Mouse (Mus musculus) spleen, adult 10 weeks (tissue): ENCODE results near the gene Prrt3. TPM values are rescaled to one million over a fixed set of nuclear protein-coding genes. Genes with fewer than 3 reads are reported as not detected.

Source experiments
- polyA plus RNA-seq: library from polyadenylated mRNA; stranded (reverse); fragments of 350-450 nt; fragmentation: Illumina TruSeq; extraction: RNeasy Lipid Tissue Mini Kit (QIAGEN cat#74804); gene quantifications from one replicate; pipeline ENCODE4 v1.2.3, GENCODE M21; 2015; ENCODE audit warnings: low replicate concordance; ENCODE audit not compliant: insufficient read depth

Gene Prrt3
- polyA plus RNA-seq = not detected

GRCm38 (mm10) chr6:113501388-113502084, at the start of gene Prrt3:
Prrt3 (minus strand) TSS chr6:113501931.

GRCm38 (mm10) chr6:113530932-113531839, 29.5 kb upstream of the Prrt3 start, which contains the start of the genes Emc3 and Fancd2:
Emc3 (minus strand) TSS chr6:113531652.
Fancd2 (plus strand) TSS chr6:113531682.

GRCm38 (mm10) chr6:113483100-113483615, 18.6 kb downstream of the Prrt3 start, which contains the start of gene Creld1:
Creld1 (plus strand) TSS chr6:113483297.

GRCm38 (mm10) chr6:113471297-113471936, 30.3 kb downstream of the Prrt3 start, which contains the start of gene Il17rc:
Il17rc (plus strand) TSS chr6:113471427.

GRCm38 (mm10) chr6:113457952-113458534, 43.7 kb downstream of the Prrt3 start, which contains the start of gene Il17re:
Il17re (plus strand) TSS chr6:113458484.

Other genes starting within 250 kb of the Prrt3 start
- 0.22 TPM for gene Cpne9, start 219.6 kb downstream of the Prrt3 start, polyA plus RNA-seq
- gene Brpf1, start 194.8 kb downstream of the Prrt3 start, polyA plus RNA-seq = 28.8 TPM
- gene Ogg1, start 175.0 kb downstream of the Prrt3 start, polyA plus RNA-seq = 8.3 TPM
- gene Camk1, start 157.9 kb downstream of the Prrt3 start, polyA plus RNA-seq = 26.1 TPM
- 7.6 TPM for gene Tada3, start 124.0 kb downstream of the Prrt3 start, polyA plus RNA-seq
- 323 TPM for gene Arpc4, start 123.8 kb downstream of the Prrt3 start, polyA plus RNA-seq
- gene Ttll3, start 112.7 kb downstream of the Prrt3 start, polyA plus RNA-seq = 14.6 TPM
- 3.2 TPM for gene Rpusd3, start 82.6 kb downstream of the Prrt3 start, polyA plus RNA-seq
- gene Cidec, start 66.2 kb downstream of the Prrt3 start, polyA plus RNA-seq = 1.0 TPM
- 36.6 TPM for gene Jagn1, start 59.4 kb downstream of the Prrt3 start, polyA plus RNA-seq
- gene Il17re, start 43.4 kb downstream of the Prrt3 start, polyA plus RNA-seq = 0.30 TPM
- gene Il17rc, start 30.5 kb downstream of the Prrt3 start, polyA plus RNA-seq = 1.5 TPM
- gene Creld1, start 18.6 kb downstream of the Prrt3 start, polyA plus RNA-seq = 8.4 TPM
- 72.2 TPM for gene Emc3, start 29.7 kb upstream of the Prrt3 start, polyA plus RNA-seq
- gene Fancd2, start 29.8 kb upstream of the Prrt3 start, polyA plus RNA-seq = 7.1 TPM
- not detected for gene Fancd2os, start 98.8 kb upstream of the Prrt3 start, polyA plus RNA-seq
- 231 TPM for gene Brk1, start 102.8 kb upstream of the Prrt3 start, polyA plus RNA-seq
- 31.5 TPM for gene Vhl, start 122.0 kb upstream of the Prrt3 start, polyA plus RNA-seq
- gene Irak2, start 136.5 kb upstream of the Prrt3 start, polyA plus RNA-seq = 46.2 TPM
- 67.1 TPM for gene Tatdn2, start 195.1 kb upstream of the Prrt3 start, polyA plus RNA-seq
- gene Ghrl, start 217.9 kb upstream of the Prrt3 start, polyA plus RNA-seq = not detected
- 94.0 TPM for gene Sec13, start 238.8 kb upstream of the Prrt3 start, polyA plus RNA-seq